Mouse (Mus musculus) regulatory T cell (primary cell): ENCODE measurements at regions not wholly inside any gene's neighbourhood (a gene's known extent, or its start where the extent isn't known, plus 50 kb on each side); places are given as distances from the start of the nearest gene placed in this dataset.
"Not testable (repeated sequence)": the region's sequence is repeated elsewhere in the genome, so short reads cannot be mapped to it uniquely, and the experiment has no call there.

Source experiments
- in situ Hi-C: fragments of 300-600 bp; cut with MboI, MseI; formaldehyde crosslinking; loops from one replicate; pipeline ENCODE4 v1.15.1; 2025; ENCODE audit warnings: high pct_unique_total_duplicates

DNA sequence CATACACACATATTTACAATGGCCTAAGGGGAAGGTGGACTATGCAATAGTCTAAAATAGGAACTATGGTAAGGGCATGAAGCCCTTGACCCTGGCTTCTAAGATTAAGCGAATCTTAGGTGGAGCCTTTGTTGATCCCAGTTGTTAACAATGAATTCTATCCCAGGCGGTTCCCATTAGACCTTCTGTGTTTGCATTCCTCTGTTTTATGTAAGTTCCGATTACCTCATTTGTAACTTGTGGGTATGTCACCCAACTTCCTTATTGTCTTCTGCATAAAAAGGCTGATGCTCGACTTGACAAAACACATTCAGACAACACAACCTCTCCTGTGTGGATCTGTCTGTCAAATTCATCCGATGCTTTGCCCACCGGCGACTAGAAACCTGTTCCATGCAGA is 335.6 kb downstream of the Gm11232 start:
- in situ Hi-C loops = not testable (repeated sequence)

DNA sequence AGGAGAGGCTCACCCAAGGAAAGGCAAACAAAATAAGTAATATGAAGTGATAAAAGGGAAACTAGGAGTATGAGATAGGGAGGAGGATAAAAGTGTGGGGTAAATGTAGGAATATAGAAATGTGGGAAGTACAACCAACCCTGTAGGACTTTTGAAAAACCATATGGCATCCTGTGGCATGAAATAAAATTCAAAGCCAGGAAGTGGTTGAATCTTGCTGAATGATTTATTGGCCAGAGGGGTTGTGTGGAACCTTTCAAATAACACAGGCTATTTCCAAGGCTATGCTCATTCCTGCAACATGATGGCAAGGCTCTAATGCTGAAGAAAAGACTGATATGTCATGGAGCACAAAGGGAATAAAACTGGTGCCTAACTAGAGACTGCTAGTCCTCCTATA is 347.9 kb downstream of the Gm11232 start:
- in situ Hi-C loops = no loop called here

DNA sequence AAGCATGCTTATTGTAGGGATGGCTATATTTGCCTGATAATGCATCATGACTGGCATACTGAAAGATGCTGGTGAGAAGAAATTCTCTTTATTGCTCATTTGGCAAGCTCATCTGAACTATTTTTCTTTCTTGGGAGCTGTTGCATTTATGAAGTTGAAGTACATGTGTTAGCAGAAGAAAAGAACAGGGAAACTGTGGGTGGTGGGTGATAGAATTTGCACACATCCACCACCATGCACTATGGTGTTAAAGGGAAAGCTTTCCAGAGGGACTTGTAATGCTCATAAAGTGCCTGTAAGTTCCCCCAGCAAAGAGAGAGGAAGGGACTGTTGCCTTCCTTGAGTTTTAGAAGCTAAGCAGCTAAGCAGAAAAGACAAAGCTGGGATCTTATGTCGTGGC is 367.3 kb downstream of the Gm11232 start:
- in situ Hi-C loops = no loop called here

DNA sequence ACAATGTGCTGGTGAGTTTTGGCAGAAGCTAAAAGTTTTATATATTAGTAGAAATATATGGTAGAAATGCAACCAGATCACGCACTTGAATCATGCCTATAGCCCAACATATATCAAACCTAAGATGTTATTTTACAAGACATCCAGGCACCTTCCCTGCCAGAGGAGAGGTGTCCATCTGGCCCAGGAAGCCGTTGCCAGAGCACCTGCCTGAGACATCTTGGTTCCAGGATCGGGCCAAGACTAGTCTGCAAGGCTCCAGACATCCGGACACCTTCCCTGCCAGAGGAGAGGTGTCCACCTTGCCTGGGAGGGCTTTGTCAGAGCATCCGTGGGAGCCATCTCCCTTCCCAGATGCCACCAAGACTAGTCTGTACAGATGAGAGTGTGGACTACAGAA is 388.5 kb downstream of the Gm11232 start:
- in situ Hi-C loops = no loop called here

DNA sequence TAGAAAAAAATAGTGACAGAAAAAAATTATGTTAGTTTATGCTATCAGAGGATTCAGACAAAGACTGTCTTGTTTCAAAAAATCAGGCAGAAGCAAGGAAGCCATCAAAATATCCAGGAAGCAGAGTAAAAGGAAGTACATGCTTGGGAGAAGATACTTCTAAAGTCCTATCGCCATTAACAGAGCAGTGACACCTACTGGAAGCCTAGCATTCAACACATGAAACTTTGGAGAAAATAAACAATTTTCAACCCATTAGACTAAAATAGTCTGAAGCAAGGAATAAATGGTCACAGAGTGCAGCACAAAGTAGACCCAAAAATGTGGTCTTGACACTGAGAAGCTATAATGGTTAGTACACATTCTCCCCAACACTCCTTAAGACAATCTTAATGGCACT is 394.0 kb downstream of the Gm11232 start:
- in situ Hi-C loops = no loop called here

DNA sequence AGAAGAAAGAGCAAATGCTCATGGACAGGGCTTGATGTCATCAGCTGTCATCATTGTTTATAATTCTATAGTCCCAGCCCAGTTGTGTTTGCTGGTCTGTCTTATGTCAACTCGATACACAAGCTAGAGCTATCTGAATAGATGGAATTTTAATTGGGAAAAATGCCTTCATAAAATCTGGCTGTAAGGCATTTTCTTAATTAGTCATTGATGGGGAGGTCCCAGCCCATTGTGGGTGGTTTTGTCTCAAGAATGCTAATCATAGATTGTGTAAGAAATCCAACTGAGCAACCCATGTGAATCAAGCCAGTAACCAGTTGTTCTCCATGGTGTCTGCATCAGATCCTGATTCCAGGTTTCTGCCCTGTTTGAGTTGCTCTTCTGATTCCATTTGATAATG is 400.1 kb downstream of the Gm11232 start:
- in situ Hi-C loops = no loop called here

DNA sequence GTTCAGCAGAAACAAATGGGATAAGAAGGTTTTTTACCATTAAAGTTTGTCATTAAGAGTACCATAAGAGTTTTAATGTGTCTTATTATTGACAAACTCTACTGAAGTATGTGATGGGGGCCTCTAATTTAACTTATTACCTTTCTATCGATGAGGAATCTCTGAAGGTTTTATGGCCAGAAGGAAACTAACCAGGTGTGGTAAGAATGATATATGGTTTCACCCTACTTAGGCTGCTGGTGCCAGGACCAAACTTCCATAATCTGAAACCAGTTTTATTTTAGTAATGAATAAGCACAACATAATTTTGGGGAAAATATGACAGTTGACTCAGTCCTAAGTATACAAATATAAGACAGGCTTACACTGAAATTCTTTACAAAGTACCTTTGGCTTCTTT is 401.1 kb downstream of the Gm11232 start:
- in situ Hi-C loops = no loop called here

DNA sequence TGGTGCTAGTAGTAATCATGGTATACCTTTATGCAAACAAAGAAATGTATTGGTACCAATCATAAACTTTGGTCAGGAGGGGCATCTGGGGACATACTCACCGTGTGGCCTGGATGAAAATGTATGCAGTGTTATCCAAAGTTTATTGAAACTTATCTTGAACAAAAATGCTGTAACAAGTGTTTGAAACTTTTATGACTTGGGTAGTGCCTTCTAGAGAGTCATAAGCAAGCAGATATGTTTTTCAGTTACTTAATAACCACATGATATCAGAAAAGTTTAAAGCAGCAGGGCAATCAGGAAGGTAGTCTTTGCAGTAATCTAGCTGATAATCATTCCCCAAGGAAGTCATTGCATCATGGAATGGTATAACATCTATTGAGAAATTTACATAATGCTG is 401.5 kb downstream of the Gm11232 start:
- in situ Hi-C loops = no loop called here

DNA sequence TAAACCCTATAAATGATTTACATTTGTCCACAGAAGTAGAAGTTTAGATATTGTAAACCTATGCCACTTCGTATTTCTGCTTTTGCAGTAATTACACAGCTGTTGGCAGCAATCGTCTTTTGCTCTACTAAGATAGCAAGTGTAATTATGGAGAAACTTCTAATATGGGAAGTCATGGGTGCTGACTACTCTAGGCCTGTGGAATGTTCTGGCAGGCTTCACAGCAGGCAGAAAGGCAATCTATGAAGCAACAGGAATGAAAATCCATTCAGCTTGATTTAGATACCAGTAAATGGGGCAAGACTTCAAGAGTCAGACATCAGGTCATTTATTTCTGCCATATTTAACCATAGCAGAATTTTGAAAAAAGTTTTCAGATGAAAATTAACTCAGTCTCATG is 405.9 kb downstream of the Gm11232 start:
- in situ Hi-C loops = no loop called here

DNA sequence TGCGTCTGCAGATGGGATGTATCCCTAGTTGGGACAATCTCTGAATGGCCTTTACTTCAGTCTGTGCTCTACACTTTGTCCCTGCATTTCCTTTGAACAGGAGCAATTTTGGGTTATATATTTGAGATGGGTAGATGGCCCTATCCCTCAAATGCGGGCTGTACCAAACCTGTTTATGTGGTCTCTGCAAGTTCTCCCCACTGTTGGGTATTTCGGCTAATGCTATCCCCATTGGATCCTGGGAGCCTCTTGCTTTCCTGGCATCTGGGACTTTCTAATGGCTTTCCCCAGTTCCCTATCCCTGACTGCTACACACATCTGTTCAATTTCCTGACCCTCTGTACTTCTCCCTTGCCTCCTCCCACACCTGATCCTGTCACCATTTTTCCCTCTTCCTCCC is 414.7 kb downstream of the Gm11232 start:
- in situ Hi-C loops = no loop called here

DNA sequence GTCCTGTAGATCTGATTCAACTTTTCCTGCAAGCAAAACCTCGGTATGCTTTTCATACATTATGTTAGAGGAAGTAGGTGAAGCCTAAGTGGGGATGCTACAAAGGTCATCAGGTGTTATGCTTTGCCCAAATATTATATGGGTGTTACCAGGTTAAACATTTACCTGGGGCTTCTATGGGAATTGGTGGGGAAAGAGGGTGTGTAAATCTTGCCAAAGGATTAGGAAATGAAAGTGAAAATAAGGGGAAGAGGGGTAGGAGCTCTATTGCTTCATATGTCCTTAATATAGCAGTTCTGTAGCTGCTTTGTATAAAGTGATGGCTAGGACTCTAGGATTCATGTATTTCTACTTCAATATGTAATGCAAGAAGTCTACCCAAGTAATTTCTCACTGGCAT is 419.2 kb downstream of the Gm11232 start:
- in situ Hi-C loops = no loop called here

DNA sequence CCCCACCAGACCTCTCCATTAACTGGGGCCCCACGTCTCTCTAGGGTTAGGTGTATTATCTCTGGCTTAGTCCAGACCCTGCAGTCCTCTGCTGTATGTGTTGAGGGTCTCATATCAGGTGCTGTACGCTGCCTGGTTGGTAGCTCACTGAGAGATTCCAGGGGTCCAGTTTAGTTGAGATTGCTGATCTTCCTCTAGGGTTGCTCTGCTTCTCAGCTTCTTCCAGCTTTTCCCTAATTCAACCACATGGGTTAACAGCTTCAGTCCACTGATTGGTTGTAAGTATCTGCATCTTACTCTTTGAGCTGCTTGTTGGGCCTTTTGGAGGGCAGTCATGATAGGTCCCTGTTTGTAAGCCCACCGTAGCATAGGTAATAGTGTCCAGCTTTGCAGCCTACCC is 425.1 kb downstream of the Gm11232 start:
- in situ Hi-C loops = no loop called here

DNA sequence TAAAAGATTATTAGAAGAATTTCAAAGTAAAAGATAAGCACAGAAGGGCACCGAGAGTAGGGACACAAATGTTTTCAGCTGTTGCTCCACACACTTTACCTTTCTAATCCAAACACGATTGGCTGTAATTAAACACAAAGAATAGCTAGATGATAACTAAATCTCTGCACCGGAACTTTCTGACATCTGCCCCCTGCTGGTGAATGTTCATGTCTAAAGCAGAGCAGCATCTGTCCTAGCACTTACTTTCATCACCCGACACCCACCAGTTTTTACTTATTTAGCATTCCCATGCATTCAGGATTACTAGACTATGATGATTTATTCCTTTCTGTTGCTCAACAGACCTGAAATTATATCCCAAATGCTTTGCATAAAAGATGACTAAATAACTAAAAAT is 425.7 kb downstream of the Gm11232 start:
- in situ Hi-C loops = no loop called here

DNA sequence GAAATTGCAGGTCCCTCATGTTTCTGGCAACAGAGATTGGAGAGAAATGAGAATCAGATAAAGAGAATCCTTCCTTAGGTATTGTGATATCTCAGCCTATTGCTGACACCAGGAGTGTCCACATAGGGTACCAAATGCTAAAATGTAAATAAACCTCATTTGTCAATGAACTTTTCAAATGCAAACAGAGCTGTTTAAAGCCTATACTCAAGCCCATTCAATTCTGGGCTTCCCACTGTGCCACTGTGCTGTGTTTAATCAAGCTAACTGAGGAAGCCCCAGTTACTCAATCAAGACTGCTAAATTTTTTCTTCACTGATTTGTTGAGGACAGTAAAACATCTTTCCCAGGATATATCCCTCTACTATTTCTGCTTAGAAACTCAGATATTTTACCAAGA is 441.2 kb downstream of the Gm11232 start:
- in situ Hi-C loops = loop anchor here (10.0 kb wide), 1 partner anchor 502 kb away; no protein-coding TSS in a partner anchor

DNA sequence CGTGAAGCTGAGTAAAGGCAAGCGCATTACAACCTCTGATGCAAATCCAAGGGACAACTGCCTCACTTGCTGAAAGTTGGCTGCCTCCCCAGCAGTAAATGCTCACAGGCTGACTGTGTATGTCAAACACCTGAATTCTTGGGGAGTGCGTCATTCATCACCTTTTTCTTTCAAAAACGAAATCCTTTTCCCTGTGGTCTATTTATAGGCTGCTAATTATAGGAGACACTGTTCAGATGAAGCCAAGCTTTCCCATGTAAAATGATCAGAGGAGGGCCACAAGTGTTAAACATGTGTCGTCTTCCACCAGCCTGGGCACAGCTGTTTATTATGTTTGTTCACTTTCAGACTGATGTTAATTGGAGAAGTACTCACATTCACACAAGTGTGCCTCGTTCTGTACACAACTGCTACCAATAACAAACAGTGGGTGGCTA is 450.6 kb downstream of the Gm11232 start:
- in situ Hi-C loops = no loop called here

DNA sequence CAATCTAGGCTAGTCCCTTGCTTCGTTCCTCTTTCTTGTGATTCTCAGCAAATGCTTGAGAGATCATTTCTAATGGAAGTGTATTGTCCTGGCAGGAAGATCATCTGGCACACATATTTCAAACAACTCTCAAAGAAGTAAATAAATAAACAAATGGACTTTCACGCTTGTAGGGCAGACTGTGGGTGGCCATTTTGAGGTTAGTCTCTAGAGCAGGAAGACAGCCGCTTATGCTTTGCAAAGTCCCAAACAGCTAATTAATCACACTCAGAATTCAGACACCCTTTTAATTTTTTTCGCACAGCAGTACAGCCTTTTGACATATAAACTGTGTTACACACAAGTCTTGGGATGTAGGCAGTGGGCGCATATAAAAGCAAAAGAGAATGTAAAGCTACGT is 451.1 kb downstream of the Gm11232 start:
- in situ Hi-C loops = no loop called here

DNA sequence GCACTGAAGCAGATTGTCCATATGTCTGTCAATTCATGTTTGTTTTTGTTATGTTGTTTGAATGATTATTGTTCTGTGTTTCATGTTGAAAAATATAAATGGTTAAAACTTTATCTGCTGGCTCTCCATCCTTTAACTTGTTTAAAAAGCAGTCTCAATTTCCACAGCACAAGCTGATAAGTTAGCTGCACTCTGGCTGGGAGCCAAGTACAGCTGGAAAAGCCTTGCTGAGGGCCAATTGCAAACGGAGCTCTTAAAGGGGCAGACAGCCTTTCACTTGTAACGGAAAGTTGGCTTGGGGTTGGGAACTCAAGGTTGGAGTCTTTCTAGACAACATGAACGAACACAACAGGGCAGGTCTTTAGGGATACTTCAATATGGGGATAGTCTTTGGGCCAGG is 462.0 kb downstream of the Gm11232 start:
- in situ Hi-C loops = not testable (repeated sequence)

DNA sequence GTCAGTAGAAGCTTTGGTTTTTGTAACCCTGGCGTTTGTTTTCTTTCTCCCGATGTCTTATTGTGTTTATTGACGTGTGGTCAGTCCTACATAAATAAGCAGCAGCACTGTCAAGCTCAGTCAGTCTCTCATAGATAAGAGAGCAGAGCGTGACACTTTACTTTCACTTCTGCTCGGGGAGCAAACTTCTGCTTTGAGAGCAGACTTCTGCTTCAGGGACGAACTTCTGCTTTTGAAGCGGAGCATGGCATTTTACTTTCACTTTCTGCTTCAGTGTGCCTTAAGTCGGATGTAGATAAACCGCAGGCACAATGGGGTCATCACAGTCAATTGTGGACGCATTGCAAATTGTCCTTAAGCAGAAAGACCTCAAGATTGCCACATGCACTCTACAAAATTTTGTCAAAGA is 466.0 kb downstream of the Gm11232 start:
- in situ Hi-C loops = loop anchor here (5.0 kb wide), 1 partner anchor 911 kb away; the partner anchor contains the start of gene Tle1

DNA sequence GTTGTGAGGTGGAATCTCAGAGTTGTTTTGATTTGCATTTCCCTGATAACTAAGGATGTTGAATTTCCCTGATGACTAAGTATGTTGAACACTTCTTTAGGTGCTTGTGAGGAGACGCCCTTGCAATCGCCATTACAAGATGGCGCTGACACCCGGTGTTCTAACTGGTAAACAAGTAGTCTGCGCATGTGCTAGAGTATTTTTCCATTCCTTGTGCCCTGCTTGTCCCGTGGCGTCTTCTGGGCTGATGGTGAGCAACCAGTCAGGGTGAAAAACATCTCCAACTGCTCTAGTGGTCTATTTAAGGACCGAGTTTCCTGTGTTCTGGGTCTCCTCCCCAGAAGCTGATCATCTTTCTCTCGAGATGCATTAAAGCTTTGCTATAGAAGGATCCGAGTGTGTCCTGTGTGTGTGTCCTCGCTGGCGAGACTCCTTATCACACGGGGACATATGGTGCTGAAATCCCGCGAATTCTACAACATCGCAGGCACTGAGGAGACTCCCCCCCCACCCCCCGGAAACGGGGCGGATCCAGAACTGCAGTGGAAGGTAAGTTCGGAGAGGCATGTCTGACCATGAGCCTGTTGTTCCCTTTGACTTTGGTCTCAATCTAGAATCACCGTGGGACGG is 466.5 kb downstream of the Gm11232 start:
- in situ Hi-C loops = loop anchor here (5.0 kb wide), 1 partner anchor 911 kb away; the partner anchor contains the start of gene Tle1

DNA sequence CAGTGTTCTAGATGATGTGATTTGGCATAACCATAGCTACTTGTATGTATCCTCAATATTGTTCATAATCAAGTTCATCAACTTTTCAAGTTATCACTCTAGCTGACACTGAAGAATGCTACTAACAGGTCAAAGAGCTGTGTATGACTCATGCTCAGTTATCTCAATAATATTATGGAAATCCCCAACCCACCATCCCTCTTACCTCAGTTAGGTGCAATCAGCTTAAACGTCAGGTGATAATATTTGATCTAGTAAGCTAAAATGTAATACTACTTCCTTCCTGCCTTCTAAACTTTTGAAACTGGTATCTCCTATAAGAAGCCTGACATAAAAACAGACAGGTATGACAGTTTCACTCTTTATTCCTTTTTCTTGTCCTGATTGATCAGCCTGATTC is 474.6 kb downstream of the Gm11232 start:
- in situ Hi-C loops = no loop called here

DNA sequence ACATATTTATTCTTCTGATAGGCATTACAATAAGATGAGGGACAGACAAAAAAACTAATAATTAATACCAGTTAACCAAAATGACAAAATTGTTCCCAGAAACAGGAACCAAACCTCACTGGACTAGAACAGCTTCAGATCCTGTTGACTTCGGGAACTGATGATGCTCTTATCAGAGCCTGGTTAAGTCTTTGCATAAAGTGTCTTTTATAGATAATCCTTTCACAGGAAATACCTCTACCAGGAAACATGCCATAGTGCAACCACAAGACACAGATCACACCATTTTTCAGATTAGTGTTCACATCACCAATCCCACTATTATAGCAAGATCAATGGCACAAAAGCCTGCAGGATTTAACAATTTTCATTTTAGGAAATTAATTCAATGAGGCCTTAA is 478.1 kb downstream of the Gm11232 start:
- in situ Hi-C loops = no loop called here

DNA sequence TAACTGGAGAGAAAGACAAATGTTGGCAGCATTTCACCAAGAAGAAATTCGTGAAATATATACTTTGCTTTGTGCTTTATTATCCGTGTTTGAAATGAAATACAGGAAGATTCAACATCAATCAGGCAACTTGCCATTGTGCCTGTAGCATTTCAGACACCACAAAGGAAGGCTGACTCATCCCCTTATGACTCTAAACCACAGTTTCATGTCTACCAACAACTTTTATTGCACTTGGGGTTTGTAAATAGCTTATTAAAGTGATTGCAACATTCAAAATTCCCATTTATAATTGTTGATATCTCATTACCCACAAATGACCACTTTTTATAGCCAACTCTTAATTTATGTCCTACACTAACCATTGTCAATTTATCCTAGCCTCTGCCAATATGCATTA is 497.9 kb downstream of the Gm11232 start:
- in situ Hi-C loops = no loop called here

DNA sequence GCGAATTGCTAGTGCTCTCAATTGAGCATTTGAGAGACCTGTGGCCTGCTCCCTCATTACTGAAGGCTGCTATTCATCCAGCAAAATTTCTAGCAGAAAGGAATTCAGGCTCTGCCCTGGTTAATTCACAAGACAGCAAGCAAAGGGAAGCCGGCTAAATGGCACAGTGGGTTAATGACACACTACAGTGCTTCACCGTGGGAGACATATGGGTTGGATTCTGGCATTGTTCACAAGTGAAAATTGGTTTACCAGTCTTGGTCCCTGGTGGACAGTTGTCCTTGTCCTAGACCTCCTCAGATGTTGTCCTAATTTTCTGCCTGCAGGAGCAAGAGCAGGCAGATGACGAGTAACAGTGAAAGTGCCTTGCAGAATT is 527.3 kb downstream of the Gm11232 start:
- in situ Hi-C loops = no loop called here

DNA sequence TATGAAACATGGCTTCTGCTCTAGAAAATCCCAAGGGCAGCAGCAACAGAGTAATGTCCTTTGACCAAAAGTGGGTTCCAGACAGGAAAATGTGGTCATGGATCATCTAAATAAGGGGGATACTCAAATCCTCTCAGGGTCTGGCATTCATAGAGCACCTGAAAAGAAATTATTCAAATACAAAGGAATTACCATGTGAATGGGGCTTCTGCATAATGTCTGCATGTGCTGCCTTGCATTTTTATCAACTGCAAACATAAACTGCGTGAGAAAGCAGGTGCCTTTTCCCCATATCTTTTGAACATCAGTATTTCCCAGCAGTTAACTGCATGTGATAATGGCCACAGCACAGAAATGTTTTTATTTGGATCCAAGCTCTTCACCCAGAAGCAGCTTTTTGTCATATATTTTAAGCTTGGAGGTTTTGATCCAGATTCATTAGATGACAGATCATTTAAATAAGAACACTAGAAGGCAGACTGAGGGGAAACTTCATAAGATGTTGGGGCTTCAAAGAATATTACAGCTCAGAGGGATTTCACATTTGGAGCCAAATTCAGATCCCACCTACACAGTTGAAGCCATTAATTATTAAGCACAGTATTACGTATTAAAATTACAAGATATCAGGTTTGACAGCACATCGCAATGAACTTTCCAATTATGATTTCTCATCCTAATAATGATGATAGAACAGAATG is 527.8 kb downstream of the Gm11232 start:
- in situ Hi-C loops = no loop called here
